Mouse (Mus musculus): ENCODE results near the gene Nsun2. TPM values are rescaled to one million over a fixed set of nuclear protein-coding genes. Genes with fewer than 3 reads are reported as not detected.
"Not testable (repeated sequence)": the region's sequence is repeated elsewhere in the genome, so short reads cannot be mapped to it uniquely, and the experiment has no call there.

The Nsun2 gene
- total RNA-seq, 1 experiment from 2014 or later, result 206 TPM

- ATAC-seq (replicated peaks in 1 of 2; ENCODE audit: insufficient read depth in 1 of 2, low FRiP score in 2 of 2, low TSS enrichment in 1 of 2, low read depth in 1 of 2, poor library complexity in 2 of 2, severe bottlenecking in 2 of 2), result no peak
Observed at GRCm38 (mm10) chr13:69564573-69564972, 31.0 kb downstream of the Nsun2 start.

GRCm38 (mm10) chr13:69565401-69565800 is 31.9 kb downstream of the Nsun2 start:
- ATAC-seq (replicated peaks in 1 of 2; ENCODE audit: insufficient read depth in 1 of 2, low FRiP score in 2 of 2, low TSS enrichment in 1 of 2, low read depth in 1 of 2, poor library complexity in 2 of 2, severe bottlenecking in 2 of 2), result not testable (repeated sequence)

- no peak for ATAC-seq (replicated peaks in 1 of 2; ENCODE audit: insufficient read depth in 1 of 2, low FRiP score in 2 of 2, low TSS enrichment in 1 of 2, low read depth in 1 of 2, poor library complexity in 2 of 2, severe bottlenecking in 2 of 2)
Observed at GRCm38 (mm10) chr13:69569201-69569600, 35.7 kb downstream of the Nsun2 start.

- no peak for ATAC-seq (replicated peaks in 1 of 2; ENCODE audit: insufficient read depth in 1 of 2, low FRiP score in 2 of 2, low TSS enrichment in 1 of 2, low read depth in 1 of 2, poor library complexity in 2 of 2, severe bottlenecking in 2 of 2)
Observed at GRCm38 (mm10) chr13:69572594-69572993, 39.0 kb downstream of the Nsun2 start.

- no peak for ATAC-seq (replicated peaks in 1 of 2; ENCODE audit: insufficient read depth in 1 of 2, low FRiP score in 2 of 2, low TSS enrichment in 1 of 2, low read depth in 1 of 2, poor library complexity in 2 of 2, severe bottlenecking in 2 of 2)
Observed at GRCm38 (mm10) chr13:69576676-69577075, 43.1 kb downstream of the Nsun2 start.

- ATAC-seq (replicated peaks in 1 of 2; ENCODE audit: insufficient read depth in 1 of 2, low FRiP score in 2 of 2, low TSS enrichment in 1 of 2, low read depth in 1 of 2, poor library complexity in 2 of 2, severe bottlenecking in 2 of 2), result no peak
Observed at GRCm38 (mm10) chr13:69577181-69577834, 43.8 kb downstream of the Nsun2 start.

- no peak for ATAC-seq (replicated peaks in 1 of 2; ENCODE audit: insufficient read depth in 1 of 2, low FRiP score in 2 of 2, low TSS enrichment in 1 of 2, low read depth in 1 of 2, poor library complexity in 2 of 2, severe bottlenecking in 2 of 2)
Observed at GRCm38 (mm10) chr13:69582411-69582810, 48.9 kb downstream of the Nsun2 start.

GRCm38 (mm10) chr13:69583591-69583990 is 50.0 kb downstream of the Nsun2 start:
- ATAC-seq (replicated peaks in 1 of 2; ENCODE audit: insufficient read depth in 1 of 2, low FRiP score in 2 of 2, low TSS enrichment in 1 of 2, low read depth in 1 of 2, poor library complexity in 2 of 2, severe bottlenecking in 2 of 2), result no peak

GRCm38 (mm10) chr13:69585828-69586227 is 52.3 kb downstream of the Nsun2 start:
- no peak for ATAC-seq (replicated peaks in 1 of 2; ENCODE audit: insufficient read depth in 1 of 2, low FRiP score in 2 of 2, low TSS enrichment in 1 of 2, low read depth in 1 of 2, poor library complexity in 2 of 2, severe bottlenecking in 2 of 2)

GRCm38 (mm10) chr13:69586337-69586736 is 52.8 kb downstream of the Nsun2 start:
- ATAC-seq (replicated peaks in 1 of 2; ENCODE audit: insufficient read depth in 1 of 2, low FRiP score in 2 of 2, low TSS enrichment in 1 of 2, low read depth in 1 of 2, poor library complexity in 2 of 2, severe bottlenecking in 2 of 2), result no peak

- no peak for ATAC-seq (replicated peaks in 1 of 2; ENCODE audit: insufficient read depth in 1 of 2, low FRiP score in 2 of 2, low TSS enrichment in 1 of 2, low read depth in 1 of 2, poor library complexity in 2 of 2, severe bottlenecking in 2 of 2)
Observed at GRCm38 (mm10) chr13:69587849-69588248, 54.3 kb downstream of the Nsun2 start.

GRCm38 (mm10) chr13:69588263-69588662 is 54.7 kb downstream of the Nsun2 start:
- no peak for ATAC-seq (replicated peaks in 1 of 2; ENCODE audit: insufficient read depth in 1 of 2, low FRiP score in 2 of 2, low TSS enrichment in 1 of 2, low read depth in 1 of 2, poor library complexity in 2 of 2, severe bottlenecking in 2 of 2)

- no peak for ATAC-seq (replicated peaks in 1 of 2; ENCODE audit: insufficient read depth in 1 of 2, low FRiP score in 2 of 2, low TSS enrichment in 1 of 2, low read depth in 1 of 2, poor library complexity in 2 of 2, severe bottlenecking in 2 of 2)
Observed at GRCm38 (mm10) chr13:69591338-69591737, 57.8 kb downstream of the Nsun2 start.

GRCm38 (mm10) chr13:69592226-69592625 is 58.7 kb downstream of the Nsun2 start:
- ATAC-seq (replicated peaks in 1 of 2; ENCODE audit: insufficient read depth in 1 of 2, low FRiP score in 2 of 2, low TSS enrichment in 1 of 2, low read depth in 1 of 2, poor library complexity in 2 of 2, severe bottlenecking in 2 of 2), result no peak

GRCm38 (mm10) chr13:69593453-69593852 is 59.9 kb downstream of the Nsun2 start:
- ATAC-seq (replicated peaks in 1 of 2; ENCODE audit: insufficient read depth in 1 of 2, low FRiP score in 2 of 2, low TSS enrichment in 1 of 2, low read depth in 1 of 2, poor library complexity in 2 of 2, severe bottlenecking in 2 of 2), result no peak

GRCm38 (mm10) chr13:69594577-69595256 is 61.2 kb downstream of the Nsun2 start:
- ATAC-seq (replicated peaks in 1 of 2; ENCODE audit: insufficient read depth in 1 of 2, low FRiP score in 2 of 2, low TSS enrichment in 1 of 2, low read depth in 1 of 2, poor library complexity in 2 of 2, severe bottlenecking in 2 of 2), result peak in 1 of 2 experiments; percentile 30; a peak in 2 of 4 replicates

GRCm38 (mm10) chr13:69595911-69596310 is 62.4 kb downstream of the Nsun2 start:
- no peak for ATAC-seq (replicated peaks in 1 of 2; ENCODE audit: insufficient read depth in 1 of 2, low FRiP score in 2 of 2, low TSS enrichment in 1 of 2, low read depth in 1 of 2, poor library complexity in 2 of 2, severe bottlenecking in 2 of 2)

- ATAC-seq (replicated peaks in 1 of 2; ENCODE audit: insufficient read depth in 1 of 2, low FRiP score in 2 of 2, low TSS enrichment in 1 of 2, low read depth in 1 of 2, poor library complexity in 2 of 2, severe bottlenecking in 2 of 2), result no peak
Observed at GRCm38 (mm10) chr13:69596515-69596914, 63.0 kb downstream of the Nsun2 start.

- no peak for ATAC-seq (replicated peaks in 1 of 2; ENCODE audit: insufficient read depth in 1 of 2, low FRiP score in 2 of 2, low TSS enrichment in 1 of 2, low read depth in 1 of 2, poor library complexity in 2 of 2, severe bottlenecking in 2 of 2)
Observed at GRCm38 (mm10) chr13:69598867-69599266, 65.3 kb downstream of the Nsun2 start.

All from hematopoietic stem cell, adult 5-6 weeks (primary cell).